Mouse (Mus musculus): ENCODE data around the gene Crcp. TPM values are rescaled to one million over a fixed set of nuclear protein-coding genes. Genes with fewer than 3 reads are reported as not detected.

The Crcp gene
- 10 to 100 TPM; 44.8 to 48.3 (median 47.7) TPM for total RNA-seq (2022)

- peak; percentile 74 for DNase-seq
These were observed at the start of gene Crcp, which contains the start of gene Asl for GRCm38 (mm10) chr5:130029142-130029897. TSS of gene Crcp (plus strand) at chr5:130029290. TSS of gene Asl (minus strand) at chr5:130029247.

- DNase-seq, result no peak
These were observed 48.9 kb upstream of the Crcp start for GRCm38 (mm10) chr5:129980216-129980615.

GRCm38 (mm10) chr5:129989376-129989775 lies 39.7 kb upstream of the Crcp start:
- no peak for DNase-seq

GRCm38 (mm10) chr5:129991898-129992297 lies 37.2 kb upstream of the Crcp start:
- DNase-seq, result no peak

GRCm38 (mm10) chr5:129993374-129993773 lies 35.7 kb upstream of the Crcp start:
- DNase-seq, result no peak

GRCm38 (mm10) chr5:129994989-129995388 lies 34.1 kb upstream of the Crcp start:
- DNase-seq, result no peak

- no peak for DNase-seq
These were observed 31.4 kb upstream of the Crcp start for GRCm38 (mm10) chr5:129997700-129998099.

- DNase-seq, result no peak
These were observed 30.0 kb upstream of the Crcp start for GRCm38 (mm10) chr5:129999097-129999496.

GRCm38 (mm10) chr5:130000735-130001134 lies 28.4 kb upstream of the Crcp start:
- DNase-seq, result no peak

GRCm38 (mm10) chr5:130001356-130001987 lies 27.6 kb upstream of the Crcp start:
- DNase-seq, result no peak

GRCm38 (mm10) chr5:130002301-130003146 lies 26.6 kb upstream of the Crcp start, which contains the start of gene Gusb:
TSS of gene Gusb (minus strand) at chr5:130003049.
- peak; percentile 91 for DNase-seq

- no peak for DNase-seq
These were observed 25.9 kb upstream of the Crcp start for GRCm38 (mm10) chr5:130003229-130003628.

- no peak for DNase-seq
These were observed 21.7 kb upstream of the Crcp start for GRCm38 (mm10) chr5:130007344-130007743.

GRCm38 (mm10) chr5:130008034-130008590 lies 21.0 kb upstream of the Crcp start:
- no peak for DNase-seq

GRCm38 (mm10) chr5:130009784-130010183 lies 19.3 kb upstream of the Crcp start:
- no peak for DNase-seq

GRCm38 (mm10) chr5:130010961-130011360 lies 18.1 kb upstream of the Crcp start:
- no peak for DNase-seq

GRCm38 (mm10) chr5:130015104-130015503 lies 14.0 kb upstream of the Crcp start:
- no peak for DNase-seq

- DNase-seq, result no peak
These were observed 9.6 kb upstream of the Crcp start for GRCm38 (mm10) chr5:130019461-130019860.

- no peak for DNase-seq
These were observed 7.6 kb upstream of the Crcp start for GRCm38 (mm10) chr5:130021361-130021966.

- DNase-seq, result no peak
These were observed 6.7 kb upstream of the Crcp start for GRCm38 (mm10) chr5:130022366-130022765.

GRCm38 (mm10) chr5:130023067-130023766 lies 5.9 kb upstream of the Crcp start:
- no peak for DNase-seq
